Mouse (Mus musculus): ENCODE data around the gene H2-Ke6. TPM values are rescaled to one million over a fixed set of nuclear protein-coding genes. Genes with fewer than 3 reads are reported as not detected.

H2-Ke6 gene
- 10 to 100 TPM; 20.9 to 21.4 TPM for polyA plus RNA-seq (2017; shearing (Covaris generic))

DNA sequence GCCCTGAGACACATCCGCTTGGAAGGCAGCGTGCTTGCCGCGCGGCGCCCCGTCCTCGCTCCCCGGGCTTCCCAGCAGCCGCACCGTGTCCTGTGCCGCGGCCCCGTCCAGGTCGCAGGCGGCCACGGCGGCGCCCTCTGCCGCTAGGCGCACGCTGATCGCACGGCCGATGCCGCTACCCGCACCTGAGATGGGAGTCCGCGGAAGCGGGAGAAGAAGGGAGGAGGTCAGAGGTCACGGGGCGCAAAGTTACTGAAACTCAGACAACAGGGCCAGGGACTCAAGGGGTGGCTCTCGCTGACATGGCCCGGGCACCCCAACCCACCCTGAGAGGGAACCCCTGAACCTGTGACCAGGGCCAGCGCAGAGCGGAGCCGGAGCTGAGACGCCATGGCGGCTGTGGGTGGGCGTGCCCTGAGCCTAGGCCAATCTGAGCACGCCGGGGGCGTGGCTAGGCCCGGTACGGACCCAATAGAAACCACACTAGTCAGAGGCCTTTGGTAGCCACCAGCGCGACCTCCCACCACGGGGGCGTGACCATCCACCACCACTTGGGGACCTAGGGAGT is at the start of gene H2-Ke6:
TSS of gene H2-Ke6 (minus strand) at position 405 of the 568 bp plus-strand sequence.
- peak; percentile 50 for ATAC-seq

DNA sequence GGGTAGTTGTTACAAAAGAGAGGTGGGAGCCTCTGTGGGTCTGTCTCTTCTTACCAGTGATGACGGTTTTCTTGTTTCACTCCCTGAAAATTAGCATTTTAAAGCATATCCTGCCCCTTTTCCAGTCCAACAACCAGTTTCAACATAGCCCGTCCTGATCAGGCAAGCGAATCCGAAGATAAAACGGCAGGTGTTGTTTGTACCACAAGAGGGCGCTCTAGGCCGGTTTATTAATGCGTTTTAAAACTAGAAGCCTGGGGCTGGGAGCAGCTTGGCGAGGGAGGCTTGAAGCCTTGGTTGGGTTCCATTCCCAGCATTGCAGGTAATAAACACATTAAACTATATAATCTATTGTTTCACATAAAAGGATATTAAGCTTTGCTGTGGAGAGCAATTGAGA is 49.7 kb upstream of the H2-Ke6 start:
- peak; percentile 62 for ATAC-seq

DNA sequence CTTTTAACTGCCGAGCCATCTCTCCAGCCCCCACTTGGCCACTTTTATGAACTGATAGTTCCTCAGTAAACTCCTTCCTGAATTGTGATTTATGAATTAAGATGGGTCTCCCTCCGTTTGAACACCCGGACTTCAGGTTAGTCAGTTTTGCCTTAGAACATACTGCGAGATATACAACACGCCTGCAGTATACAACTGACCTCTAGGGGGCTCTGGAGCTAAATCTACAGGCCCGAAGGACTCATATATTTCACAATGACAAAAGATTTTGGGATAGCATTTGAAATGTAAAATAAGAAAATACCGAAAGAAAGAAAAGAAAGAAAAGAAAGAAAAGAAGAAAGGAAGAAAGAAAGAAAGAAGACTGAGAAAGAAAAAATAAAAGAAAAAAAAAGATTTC is 47.4 kb upstream of the H2-Ke6 start:
- no peak for ATAC-seq

DNA sequence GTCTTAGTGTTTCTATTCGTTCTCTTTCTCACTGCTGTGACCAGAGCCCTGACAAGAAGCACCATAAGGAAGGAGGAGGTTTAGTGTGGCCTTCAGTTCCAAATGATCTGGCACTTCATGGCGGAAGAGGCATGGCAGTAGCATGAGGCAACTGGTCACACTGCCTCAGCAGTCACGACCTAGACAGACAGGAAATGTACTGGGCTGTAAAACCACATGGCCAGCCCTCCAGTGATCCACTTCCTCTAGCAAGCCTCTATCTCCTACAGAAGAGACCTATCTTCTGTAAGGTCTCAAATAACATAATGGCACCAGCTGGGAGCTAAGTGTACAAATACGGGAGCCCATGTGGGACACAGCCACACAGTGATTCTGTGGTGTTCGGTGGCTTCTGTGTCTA is 44.2 kb upstream of the H2-Ke6 start:
- peak; percentile 45 for ATAC-seq

DNA sequence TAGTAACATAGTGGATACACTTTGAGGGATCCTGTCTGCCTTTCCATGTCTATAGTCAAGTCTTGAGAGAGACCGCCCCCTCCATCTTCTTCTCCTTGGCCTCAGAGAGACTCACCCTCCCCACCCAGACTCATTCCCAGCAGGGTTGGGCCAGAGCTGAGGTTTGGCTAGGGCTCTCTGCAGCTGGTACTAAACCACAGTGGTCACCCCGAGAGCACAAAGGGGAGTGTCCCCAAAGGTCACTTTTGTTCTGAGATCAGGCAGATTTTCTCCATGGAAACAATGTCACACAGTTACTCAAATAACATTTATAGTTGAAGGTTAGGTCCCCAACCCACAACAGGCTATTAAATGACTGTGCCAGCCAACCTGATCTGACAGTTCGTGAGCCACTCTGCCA is 41.0 kb upstream of the H2-Ke6 start:
- ATAC-seq = no peak

DNA sequence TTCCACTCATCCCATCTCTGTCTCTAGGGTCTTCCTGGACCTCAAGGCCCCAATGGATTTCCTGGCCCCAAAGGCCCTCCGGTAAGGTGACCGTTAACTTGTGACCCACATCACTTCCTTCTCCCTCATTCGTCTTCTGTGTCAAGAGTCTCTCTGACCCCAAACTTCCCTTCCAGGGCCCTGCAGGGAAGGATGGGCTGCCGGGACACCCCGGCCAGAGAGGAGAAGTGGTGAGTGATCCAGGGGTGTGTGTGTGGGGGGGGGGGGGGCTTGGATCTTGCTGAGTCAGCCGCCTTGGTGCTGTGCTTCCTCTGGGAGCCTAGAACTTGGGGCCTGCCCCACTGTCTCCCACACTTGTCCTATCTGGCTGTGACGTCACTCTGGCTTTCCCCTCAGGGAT is 29.4 kb upstream of the H2-Ke6 start:
- no peak for ATAC-seq

DNA sequence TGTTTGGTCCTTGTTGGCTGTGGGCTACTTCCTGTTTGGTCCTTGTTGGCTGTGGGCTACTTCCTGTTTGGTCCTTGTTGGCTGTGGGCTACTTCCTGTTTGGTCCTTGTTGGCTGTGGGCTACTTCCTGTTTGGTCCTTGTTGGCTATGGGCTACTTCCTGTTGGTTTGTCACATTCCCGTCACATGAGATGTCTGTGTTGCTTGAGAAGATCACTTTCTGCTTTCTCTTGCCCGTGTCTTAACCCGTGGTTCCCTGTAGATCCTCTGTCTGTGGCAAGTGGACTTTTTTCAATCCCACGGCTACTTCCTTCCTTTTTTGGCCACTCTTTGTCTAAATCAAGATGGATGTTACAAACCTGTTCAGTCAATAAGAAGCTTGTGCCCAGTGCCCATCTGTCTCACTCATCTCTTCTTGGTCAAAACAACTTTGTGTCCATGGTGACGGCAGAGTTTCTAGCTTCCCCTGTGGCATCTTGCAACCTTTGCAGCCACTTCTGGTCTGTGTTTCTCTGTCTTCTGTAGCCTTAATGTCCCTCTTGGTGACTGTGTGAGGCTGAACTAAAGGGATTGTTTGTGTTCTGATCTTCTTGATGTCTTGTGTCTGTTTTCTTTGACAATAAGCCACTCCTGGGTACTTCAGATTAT is 19.7 kb upstream of the H2-Ke6 start:
- peak; percentile 45 for ATAC-seq

DNA sequence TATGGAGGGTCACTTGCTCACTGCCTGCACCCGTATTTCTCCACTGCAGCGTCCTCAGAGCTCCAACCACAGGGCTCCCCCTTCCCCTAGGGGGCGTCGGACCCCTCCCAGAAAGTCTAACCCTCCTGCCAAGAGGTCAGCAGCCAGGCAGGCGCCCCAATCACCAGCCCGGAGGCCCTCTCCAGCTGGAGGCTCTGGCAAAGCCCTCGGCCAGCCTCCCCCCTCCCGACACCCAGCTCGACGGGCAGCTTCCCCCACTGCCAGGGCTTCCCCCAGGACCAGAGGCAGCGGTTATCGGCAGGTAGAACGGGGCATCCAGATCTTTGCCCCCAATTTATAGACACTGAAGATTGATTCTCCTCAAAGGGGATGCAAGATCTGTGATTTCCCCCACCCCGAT is 18.1 kb upstream of the H2-Ke6 start:
- no peak for ATAC-seq

DNA sequence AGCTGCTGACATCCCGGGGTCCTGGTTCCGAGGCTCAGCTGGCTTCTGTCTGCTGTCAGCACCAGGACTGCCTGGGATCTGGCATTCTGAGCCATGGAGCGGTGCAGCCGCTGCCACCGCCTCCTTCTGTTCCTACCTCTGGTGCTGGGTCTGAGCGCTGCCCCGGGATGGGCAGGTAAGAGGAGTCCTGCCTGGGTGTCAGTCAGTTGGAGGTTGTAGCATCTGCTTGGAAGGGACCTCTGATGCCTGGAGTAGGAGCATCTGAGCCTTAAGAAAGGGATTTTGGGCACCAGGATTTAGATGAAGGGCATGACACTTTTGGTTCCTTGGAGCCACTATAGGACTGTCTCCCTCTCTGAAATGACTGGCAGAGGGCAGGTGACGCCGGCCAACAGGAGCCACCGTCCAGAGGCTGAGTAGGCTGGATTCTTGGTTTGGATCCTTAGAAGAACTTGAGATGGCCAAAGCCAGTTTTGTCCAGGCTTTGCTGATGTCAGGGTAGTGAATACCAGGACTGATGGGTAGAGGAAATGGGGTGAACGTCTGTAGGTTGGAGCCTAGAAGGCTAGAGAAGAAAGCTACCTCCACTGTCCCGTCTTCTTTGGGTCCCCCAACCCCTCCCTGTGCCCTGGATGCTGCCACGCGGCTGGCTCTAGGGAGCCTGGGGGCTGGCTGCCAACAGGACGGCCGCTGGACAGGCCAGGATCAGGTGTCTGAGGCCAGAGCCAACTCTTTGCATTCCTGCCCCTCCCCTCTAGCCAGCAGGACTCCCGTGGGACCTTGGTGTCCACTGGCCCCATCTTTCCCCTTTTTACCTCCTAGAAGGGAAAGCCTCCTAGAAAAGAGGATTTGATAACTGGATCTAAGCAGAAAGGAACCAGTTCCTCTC is 11.9 kb upstream of the H2-Ke6 start:
- no peak for ATAC-seq

DNA sequence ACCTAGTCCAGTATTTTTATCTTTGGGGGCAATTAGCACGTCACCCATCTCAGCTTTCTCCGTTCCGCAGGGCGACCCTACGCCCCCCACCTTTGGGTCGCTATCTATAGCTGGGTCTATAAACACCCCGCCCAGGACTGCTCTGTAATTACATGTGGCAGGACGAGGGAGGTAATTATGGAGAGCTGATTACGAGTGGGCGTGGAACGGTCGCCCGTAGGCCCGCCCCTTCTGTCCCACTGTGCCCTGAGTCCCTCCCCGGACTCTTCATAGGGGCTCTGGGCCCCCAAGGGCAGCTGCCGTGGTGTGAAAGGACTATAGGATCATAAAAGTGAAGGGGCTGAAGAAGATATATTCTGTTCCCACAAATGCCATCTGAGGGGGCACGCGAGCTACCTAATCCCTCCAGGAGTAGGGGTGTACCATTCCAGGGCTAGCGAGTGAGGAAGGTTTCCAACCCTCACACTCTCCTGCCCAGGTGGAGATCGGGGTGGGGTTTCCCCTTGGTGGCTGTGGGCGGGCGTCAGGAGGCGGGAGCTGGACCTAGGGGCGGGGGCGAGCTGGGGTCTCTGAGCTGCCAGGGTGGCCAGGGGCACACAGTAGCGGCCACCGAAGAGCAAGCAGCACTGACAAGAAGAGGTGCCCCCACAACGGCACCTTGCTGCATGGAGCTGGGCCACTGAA is 11.2 kb upstream of the H2-Ke6 start, which contains the start of gene Col11a2:
TSS of gene Col11a2 (plus strand) at position 560 of the 684 bp plus-strand sequence.
- no peak for ATAC-seq

DNA sequence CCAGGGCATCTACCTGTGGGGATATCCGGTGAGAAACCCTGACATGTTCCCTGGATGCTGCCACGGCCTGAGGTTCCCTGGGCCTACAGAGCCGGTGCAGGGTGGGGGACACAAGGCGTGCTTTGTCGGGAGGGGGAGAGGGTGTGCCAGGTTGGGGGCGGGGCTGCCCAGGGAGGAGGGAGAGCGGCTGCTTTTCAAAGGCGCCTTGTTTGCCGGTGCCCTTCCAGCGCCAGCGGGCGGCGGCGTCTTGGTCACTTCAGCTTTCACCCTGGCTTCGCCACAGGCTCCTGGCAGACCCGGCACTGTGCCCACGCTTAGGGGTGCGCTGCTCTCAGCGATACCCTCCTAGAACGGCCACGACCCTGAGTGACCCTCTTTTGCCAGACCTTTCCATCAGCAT is 10.6 kb upstream of the H2-Ke6 start:
- ATAC-seq = no peak

DNA sequence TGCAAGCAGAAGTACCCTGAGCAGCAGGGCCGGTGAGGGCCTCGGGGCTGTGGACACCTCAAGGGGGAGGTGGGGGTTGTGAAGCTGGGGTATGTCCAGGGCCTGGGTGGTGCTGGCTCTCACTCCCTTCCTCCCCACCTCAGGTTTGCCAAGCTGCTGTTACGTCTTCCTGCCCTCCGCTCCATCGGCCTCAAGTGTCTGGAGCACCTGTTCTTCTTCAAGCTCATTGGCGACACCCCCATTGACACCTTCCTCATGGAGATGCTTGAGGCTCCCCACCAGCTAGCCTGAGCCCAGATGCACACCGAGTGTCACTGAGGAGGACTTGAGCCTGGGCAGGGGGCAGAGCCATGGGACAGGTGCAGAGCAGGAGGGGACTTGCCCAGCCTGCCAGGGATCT is 9.4 kb upstream of the H2-Ke6 start:
- ATAC-seq = no peak

DNA sequence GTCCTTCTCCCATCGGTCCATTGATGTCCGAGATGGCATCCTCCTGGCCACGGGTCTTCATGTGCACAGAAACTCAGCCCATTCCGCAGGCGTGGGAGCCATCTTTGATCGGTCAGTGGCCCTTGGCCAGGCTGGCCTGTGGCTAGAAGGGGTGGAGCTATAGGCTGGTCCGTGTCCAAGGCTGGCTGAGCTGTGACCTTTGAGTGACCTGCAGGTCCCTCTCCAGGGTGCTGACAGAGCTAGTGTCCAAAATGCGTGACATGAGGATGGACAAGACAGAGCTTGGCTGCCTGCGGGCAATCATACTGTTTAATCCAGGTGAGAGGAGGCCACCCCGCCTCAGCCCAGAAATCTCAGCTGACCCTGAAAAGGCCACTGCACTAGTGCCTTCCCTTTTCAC is 8.8 kb upstream of the H2-Ke6 start:
- no peak for ATAC-seq

DNA sequence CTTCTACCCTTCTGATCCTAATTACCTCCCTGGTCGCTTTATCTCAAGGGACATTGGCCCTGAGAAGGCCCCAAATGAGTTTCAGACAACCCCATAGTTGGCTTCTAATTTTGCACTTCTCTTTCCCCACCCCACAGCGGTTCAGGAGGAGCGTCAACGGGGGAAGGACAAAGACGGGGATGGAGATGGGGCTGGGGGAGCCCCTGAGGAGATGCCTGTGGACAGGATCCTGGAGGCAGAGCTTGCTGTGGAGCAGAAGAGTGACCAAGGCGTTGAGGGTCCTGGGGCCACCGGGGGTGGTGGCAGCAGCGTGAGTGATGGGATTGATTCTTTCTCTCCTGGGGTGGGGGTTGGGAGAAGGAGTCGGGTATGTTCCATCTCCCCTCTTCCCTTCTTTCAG is 7.7 kb upstream of the H2-Ke6 start:
- no peak for ATAC-seq

DNA sequence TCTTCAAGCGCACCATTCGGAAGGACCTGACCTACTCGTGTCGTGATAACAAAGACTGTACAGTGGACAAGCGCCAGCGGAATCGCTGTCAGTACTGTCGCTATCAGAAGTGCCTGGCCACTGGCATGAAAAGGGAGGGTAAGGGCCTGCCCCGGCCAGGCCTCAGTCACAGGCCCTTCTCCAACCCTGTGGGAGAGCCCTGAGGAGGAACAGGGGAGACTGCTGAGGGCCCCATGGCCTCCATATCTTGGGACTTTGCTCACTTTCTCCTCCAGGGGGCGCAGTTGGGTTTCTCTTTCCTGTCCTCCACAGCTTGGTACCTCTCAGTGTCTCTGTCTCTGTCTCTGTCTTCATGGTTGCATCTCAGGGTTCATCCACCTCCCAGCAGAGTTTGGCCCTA is 6.2 kb upstream of the H2-Ke6 start:
- no peak for ATAC-seq

DNA sequence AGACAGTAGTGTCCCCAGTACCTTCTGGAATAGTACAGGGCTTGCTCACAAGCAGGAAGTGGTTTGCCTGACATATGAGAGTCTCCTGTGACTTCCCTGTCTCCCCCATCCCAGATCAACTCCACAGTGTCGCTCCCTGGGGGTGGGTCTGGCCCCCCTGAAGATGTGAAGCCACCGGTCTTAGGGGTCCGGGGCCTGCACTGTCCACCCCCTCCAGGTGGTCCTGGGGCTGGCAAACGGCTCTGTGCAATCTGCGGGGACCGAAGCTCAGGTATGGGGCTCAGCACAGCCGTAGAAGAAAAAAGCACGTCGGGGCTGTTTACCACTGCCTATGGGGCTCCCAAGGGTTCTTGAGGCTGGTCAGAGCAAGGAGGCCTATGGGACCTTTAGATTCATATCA is 5.6 kb upstream of the H2-Ke6 start:
- no peak for ATAC-seq

DNA sequence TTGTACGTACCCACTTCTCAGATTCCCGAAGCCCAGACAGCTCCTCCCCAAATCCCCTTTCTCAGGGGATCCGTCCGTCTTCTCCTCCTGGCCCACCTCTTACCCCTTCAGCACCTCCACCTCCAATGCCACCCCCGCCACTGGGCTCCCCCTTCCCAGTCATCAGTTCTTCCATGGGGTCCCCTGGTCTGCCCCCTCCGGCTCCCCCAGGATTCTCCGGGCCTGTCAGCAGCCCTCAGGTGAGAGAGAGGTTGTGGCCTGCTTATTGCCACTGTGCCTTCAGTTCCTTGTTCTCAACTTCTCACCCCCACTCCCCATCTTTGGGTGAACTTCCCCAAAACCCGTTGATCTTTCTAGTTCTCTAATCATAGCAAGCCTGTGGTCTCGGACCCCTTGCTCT is 4.9 kb upstream of the H2-Ke6 start:
- ATAC-seq = no peak

DNA sequence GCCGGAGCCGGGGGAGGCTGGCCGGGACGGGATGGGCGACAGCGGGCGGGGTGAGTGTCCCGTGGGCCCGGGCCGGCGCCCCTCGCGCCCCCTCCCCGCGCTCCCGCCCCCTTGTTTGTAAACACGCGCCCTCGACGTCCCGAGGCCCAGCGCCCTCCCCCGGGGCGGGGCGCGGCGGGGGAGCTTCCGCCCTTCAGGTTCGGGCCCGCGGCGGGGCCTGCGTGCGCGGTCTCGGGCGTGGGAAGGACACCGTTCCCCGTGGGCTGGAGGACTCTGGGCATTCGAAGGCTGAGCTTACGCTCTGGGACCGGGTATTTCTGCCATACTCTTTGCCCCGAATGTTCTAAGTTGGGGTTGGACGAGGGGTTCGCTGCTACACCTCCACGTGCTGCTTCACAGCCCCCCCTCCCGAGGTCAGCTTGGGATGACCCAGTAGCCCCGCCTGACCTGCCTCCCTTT is 4.3 kb upstream of the H2-Ke6 start:
- peak; percentile 11 for ATAC-seq

DNA sequence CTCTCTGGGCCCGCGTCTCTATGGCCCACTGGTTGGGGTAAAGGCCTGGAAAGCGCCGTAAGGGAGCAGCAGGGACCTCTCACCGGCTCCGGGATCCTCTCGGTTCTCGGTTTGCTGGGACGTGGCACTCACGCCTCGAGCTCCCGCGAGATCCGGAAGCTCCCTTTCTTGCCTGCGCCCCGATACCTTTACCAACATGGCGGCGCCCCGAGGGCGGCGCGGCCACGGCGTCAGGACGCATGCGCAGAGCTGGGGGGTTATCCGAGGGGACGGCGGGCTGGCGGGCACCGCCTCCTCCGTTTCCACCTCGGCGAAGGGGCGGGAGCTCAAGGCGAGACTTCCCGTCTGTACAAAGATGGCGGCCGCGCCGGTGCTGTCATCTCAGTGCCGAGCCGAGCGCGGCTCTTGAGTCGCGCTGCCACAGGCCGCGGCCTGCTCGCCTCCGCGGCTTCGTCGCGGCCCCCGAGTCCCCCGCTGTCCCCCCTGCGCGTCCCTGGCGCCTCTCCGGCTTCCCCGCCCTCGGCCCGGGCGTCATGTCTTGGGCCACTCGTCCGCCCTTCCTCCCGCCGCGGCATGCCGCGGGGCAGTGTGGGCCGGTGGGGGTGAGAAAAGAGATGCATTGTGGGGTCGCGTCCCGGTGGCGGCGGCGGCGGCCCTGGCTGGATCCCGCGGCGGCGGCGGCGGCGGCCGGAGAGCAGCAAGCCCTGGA is 3.8 kb upstream of the H2-Ke6 start, which contains the start of the genes Slc39a7 and Rxrb:
TSS of gene Slc39a7 (minus strand) at position 218 of the 709 bp plus-strand sequence.
TSS of gene Rxrb (plus strand) at position 348 of the 709 bp plus-strand sequence.
- peak; percentile 75 for ATAC-seq

DNA sequence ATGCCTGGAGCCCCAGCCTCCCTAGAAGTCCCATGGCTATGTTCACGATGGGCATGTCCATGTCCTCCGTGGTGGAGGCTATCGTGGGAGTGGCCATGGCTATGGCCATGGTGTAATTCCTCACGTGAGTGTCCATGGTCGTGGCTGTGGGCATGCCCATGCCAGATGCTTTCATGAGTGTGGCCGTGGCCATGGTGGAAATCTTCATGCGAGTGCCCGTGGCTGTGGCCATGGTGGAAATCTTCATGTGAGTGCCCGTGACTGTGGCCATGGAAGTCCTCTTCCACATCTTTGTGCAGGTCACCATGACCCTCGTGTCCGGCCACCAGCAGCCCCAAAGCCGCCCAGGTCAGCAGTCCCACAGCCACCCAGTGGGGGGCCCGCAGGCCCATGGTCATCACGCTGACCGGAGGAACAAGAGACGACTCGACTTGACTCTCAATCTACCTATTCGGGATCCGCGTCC is 3.0 kb upstream of the H2-Ke6 start:
- no peak for ATAC-seq

DNA sequence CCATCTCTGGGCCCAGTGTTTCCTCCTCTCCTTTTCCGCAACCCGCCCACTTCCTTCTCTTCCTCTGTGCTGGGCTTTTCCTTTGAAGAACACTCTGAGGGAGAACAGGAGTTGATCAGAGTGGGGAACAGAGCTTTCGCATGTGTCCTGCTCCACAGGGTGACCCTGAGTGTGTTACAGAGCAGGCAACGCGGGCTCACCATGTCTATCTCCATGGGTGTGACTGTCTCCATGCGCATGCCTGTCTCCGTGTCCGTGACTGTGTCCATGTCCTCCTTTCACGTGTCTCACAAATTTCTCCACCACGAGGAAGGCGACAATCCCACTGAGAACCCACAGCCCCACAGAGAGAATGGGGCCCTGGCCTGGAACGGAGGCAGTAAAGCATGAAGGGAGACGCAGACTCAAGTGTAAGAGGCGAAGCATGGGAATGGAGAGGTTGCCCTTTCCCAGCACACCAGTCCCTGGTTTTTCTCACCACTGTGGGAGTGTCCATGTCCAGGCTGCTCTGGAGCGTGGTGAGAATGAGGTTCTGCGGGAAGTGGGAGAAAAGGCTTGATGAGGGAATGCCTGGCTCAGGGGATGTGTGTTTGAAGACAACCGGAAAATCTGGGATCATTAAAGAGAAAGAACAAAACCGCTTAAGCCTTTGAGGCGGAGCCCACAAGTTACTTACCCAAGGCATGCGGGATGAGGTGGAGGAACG is 2.2 kb upstream of the H2-Ke6 start:
- no peak for ATAC-seq
